Mouse (Mus musculus) small intestine, adult 2 months (tissue): ENCODE results near the gene Trap1. TPM values are rescaled to one million over a fixed set of nuclear protein-coding genes. Genes with fewer than 3 reads are reported as not detected.

Experiments
- H3K27ac ChIP-seq: fragments of 200-500 bp; 2 replicates; pipeline ENCODE4 v1.5.1; 2012; ENCODE audit warnings: low read depth, low read length, control low read depth, inconsistent platforms; ENCODE audit not compliant: insufficient read depth
- H3K27me3 ChIP-seq: fragments of 200-500 bp; 2 replicates; pipeline ENCODE4 v1.6.1; 2012; ENCODE audit warnings: mild to moderate bottlenecking, moderate library complexity, low read length, inconsistent platforms; ENCODE audit not compliant: control insufficient read depth, insufficient read depth
- H3K36me3 ChIP-seq: fragments of 200-500 bp; 2 replicates; pipeline ENCODE4 v1.6.1; 2012; ENCODE audit warnings: mild to moderate bottlenecking, low read length, control low read depth, inconsistent platforms; ENCODE audit not compliant: control insufficient read depth, insufficient read depth
- H3K4me1 ChIP-seq: fragments of 200-500 bp; 2 replicates; pipeline ENCODE4 v1.6.1; 2012; ENCODE audit warnings: low read length, inconsistent platforms, mixed read lengths; ENCODE audit not compliant: control insufficient read depth, insufficient read depth, insufficient read length
- H3K4me3 ChIP-seq: fragments of 200-500 bp; 2 replicates; pipeline ENCODE4 v1.5.1; 2012; ENCODE audit warnings: low read depth, mild to moderate bottlenecking, control low read depth, inconsistent platforms, low read length, moderate library complexity
- CTCF ChIP-seq: fragments of 200-500 bp; IDR thresholded peaks from 2 replicates; pipeline ENCODE4 v1.5.1; 2012; ENCODE audit warnings: low read depth, mild to moderate bottlenecking, control low read depth, inconsistent platforms, low read length, moderate library complexity, mixed read lengths; ENCODE audit not compliant: insufficient replicate concordance, insufficient read length; ENCODE audit errors: extremely low read depth
- POLR2A ChIP-seq: fragments of 200-500 bp; IDR thresholded peaks from 2 replicates; pipeline ENCODE4 v1.6.1; 2012; ENCODE audit warnings: low read depth, mild to moderate bottlenecking, control low read depth, inconsistent platforms, low read length, moderate library complexity
- WGBS: fragments of 180-500 bp; shearing (Covaris S2); methylation state at CpG from one replicate; pipeline ENCODE4 v1.1.7; 2018; 5-methylcytosine and 5-hydroxymethylcytosine counted together
- polyA plus RNA-seq: library from polyadenylated mRNA; depleted of rRNA; stranded (reverse); fragments of >200 nt; gene quantifications from 2 replicates; pipeline ENCODE4 v1.2.3, GENCODE M21; 2012; rRNA removed

Trap1 gene
- polyA plus RNA-seq, result 28.8 and 50.8 TPM in 2 replicates

GRCm38 (mm10) chr16:4077384-4078061, at the start of gene Trap1:
Trap1 (minus strand) TSS chr16:4077827.
- Histone ChIP-seq H3K27ac (peak within 1 kb of the TSS; percentile 73), H3K36me3 (peaks cover 4% of the 10 kb centered on the region; the same call in 1 of the 2 replicates), H3K4me1 (peaks cover 3% of the 10 kb centered on the region; the same call in 1 of the 2 replicates), H3K4me3 (peak within 1 kb of the TSS; percentile 91), H3K27me3 (no peaks in the 10 kb centered on the region)
- WGBS, result under 1% methylated on average over 58 of the region's 58 CpGs
- TF ChIP-seq CTCF, result no peak
- peak; percentile 82 for TF ChIP-seq POLR2A

- Histone ChIP-seq H3K27ac (no peak overlapping the region), H3K4me3 (no peak overlapping the region), H3K4me1 (no peaks in the 10 kb centered on the region), H3K36me3 (peaks cover 59% of the 10 kb centered on the region), H3K27me3 (no peaks in the 10 kb centered on the region)
- TF ChIP-seq POLR2A, result no peak
- no peak for TF ChIP-seq CTCF
- WGBS, result 62% methylated on average over 4 of the region's 4 CpGs
Measured at GRCm38 (mm10) chr16:4117072-4117471, 39.4 kb upstream of the Trap1 start.

- Histone ChIP-seq H3K27ac (peak overlapping the region; percentile 69; the same call in 1 of the 2 replicates), H3K36me3 (peaks cover 40% of the 10 kb centered on the region), H3K4me3 (no peak overlapping the region), H3K27me3 (no peaks in the 10 kb centered on the region), H3K4me1 (no peaks in the 10 kb centered on the region)
- no peak for TF ChIP-seq CTCF
- TF ChIP-seq POLR2A, result no peak
- WGBS, result 42% methylated on average over 2 of the region's 2 CpGs
Measured at GRCm38 (mm10) chr16:4100374-4100773, 22.7 kb upstream of the Trap1 start.

- 98% methylated on average over 1 of the region's 1 CpGs for WGBS
- Histone ChIP-seq H3K4me1 (no peaks in the 10 kb centered on the region), H3K36me3 (peaks cover 58% of the 10 kb centered on the region), H3K27ac (no peak overlapping the region), H3K4me3 (no peak overlapping the region), H3K27me3 (no peaks in the 10 kb centered on the region)
- TF ChIP-seq CTCF, result no peak
- TF ChIP-seq POLR2A, result no peak
Measured at GRCm38 (mm10) chr16:4097521-4097920, 19.9 kb upstream of the Trap1 start.

- no peaks in the 10 kb centered on the region for H3K4me1 ChIP-seq
- H3K36me3 ChIP-seq, result peaks cover 62% of the 10 kb centered on the region
- H3K27me3 ChIP-seq, result no peaks in the 10 kb centered on the region
- H3K27ac ChIP-seq, result no peak overlapping the region
- TF ChIP-seq POLR2A (no peak), CTCF (no peak)
- no peak overlapping the region for H3K4me3 ChIP-seq
Measured at GRCm38 (mm10) chr16:4096898-4097297, 19.3 kb upstream of the Trap1 start.

GRCm38 (mm10) chr16:4096141-4096540, 18.5 kb upstream of the Trap1 start:
- Histone ChIP-seq H3K27me3 (no peaks in the 10 kb centered on the region), H3K4me3 (no peak overlapping the region), H3K4me1 (no peaks in the 10 kb centered on the region), H3K27ac (no peak overlapping the region), H3K36me3 (peaks cover 69% of the 10 kb centered on the region)
- WGBS, result 94% methylated on average over 3 of the region's 3 CpGs
- TF ChIP-seq POLR2A (no peak), CTCF (no peak)

GRCm38 (mm10) chr16:4087214-4087913, 9.7 kb upstream of the Trap1 start:
- no peaks in the 10 kb centered on the region for H3K4me1 ChIP-seq
- no peaks in the 10 kb centered on the region for H3K27me3 ChIP-seq
- no peak overlapping the region for H3K27ac ChIP-seq
- WGBS, result 86% methylated on average over 8 of the region's 8 CpGs
- H3K4me3 ChIP-seq, result no peak overlapping the region
- TF ChIP-seq POLR2A, result no peak
- TF ChIP-seq CTCF, result no peak
- peaks cover 80% of the 10 kb centered on the region for H3K36me3 ChIP-seq
